Mouse (Mus musculus) brain, embryonic 14.5 days (tissue): Measurements from ENCODE around the gene Kalrn. TPM values are rescaled to one million over a fixed set of nuclear protein-coding genes. Genes with fewer than 3 reads are reported as not detected.

Source experiments
- DNase-seq: peaks from one replicate; pipeline ENCODE4 v3.0.0-alpha.2; 2011; ENCODE audit warnings: low read depth
- CTCF ChIP-seq: fragments of 200-500 bp; IDR thresholded peaks from 2 replicates; pipeline ENCODE4 v1.5.1; 2012; ENCODE audit warnings: inconsistent platforms, mild to moderate bottlenecking, moderate library complexity, borderline replicate concordance; ENCODE audit not compliant: insufficient read depth, insufficient read length; ENCODE audit errors: extremely low read depth
- POLR2A ChIP-seq: fragments of 200-500 bp; IDR thresholded peaks from 2 replicates; pipeline ENCODE4 v1.6.1; 2012; ENCODE audit warnings: mild to moderate bottlenecking, inconsistent platforms, borderline replicate concordance; ENCODE audit not compliant: poor library complexity, insufficient read depth, insufficient read length, severe bottlenecking; ENCODE audit errors: extremely low read depth
- polyA plus RNA-seq: library from polyadenylated mRNA; depleted of rRNA; stranded (reverse); fragments of >200 nt; gene quantifications from 2 replicates; pipeline ENCODE4 v1.2.3, GENCODE M21; 2012; rRNA removed

Gene Kalrn
- polyA plus RNA-seq: 30.4 and 52.2 TPM in 2 replicates

GRCm38 (mm10) chr16:34573151-34573802, at the start of gene Kalrn:
Gene Kalrn (minus strand): TSS chr16:34573532.
- TF ChIP-seq CTCF (peak; percentile 72), POLR2A (peak; percentile 84)

GRCm38 (mm10) chr16:34614021-34614420, 40.7 kb upstream of the Kalrn start:
- no peak for TF ChIP-seq POLR2A
- no peak for TF ChIP-seq CTCF
- no peak for DNase-seq

More at GRCm38 (mm10) chr16:34573151-34573802, at the start of gene Kalrn:
- DNase-seq: peak; percentile 96

GRCm38 (mm10) chr16:34610137-34610536, 36.8 kb upstream of the Kalrn start:
- no peak for TF ChIP-seq POLR2A
- no peak for TF ChIP-seq CTCF
- DNase-seq: no peak

GRCm38 (mm10) chr16:34605679-34606078, 32.3 kb upstream of the Kalrn start:
- TF ChIP-seq POLR2A: no peak
- peak; percentile 55; the same call in 1 of the 2 replicates for TF ChIP-seq CTCF
- DNase-seq: peak; percentile 63

- DNase-seq: no peak
- no peak for TF ChIP-seq POLR2A
- TF ChIP-seq CTCF: no peak
Measured at GRCm38 (mm10) chr16:34603854-34604253, 30.5 kb upstream of the Kalrn start.

GRCm38 (mm10) chr16:34603076-34603475, 29.7 kb upstream of the Kalrn start:
- TF ChIP-seq CTCF (no peak), POLR2A (no peak)
- peak; percentile 22 for DNase-seq

GRCm38 (mm10) chr16:34601954-34602353, 28.6 kb upstream of the Kalrn start:
- TF ChIP-seq POLR2A: no peak
- no peak for TF ChIP-seq CTCF
- DNase-seq: no peak

GRCm38 (mm10) chr16:34595294-34595693, 22.0 kb upstream of the Kalrn start:
- peak; percentile 23 for DNase-seq
- no peak for TF ChIP-seq POLR2A
- no peak for TF ChIP-seq CTCF

- TF ChIP-seq POLR2A (no peak), CTCF (no peak)
- no peak for DNase-seq
Measured at GRCm38 (mm10) chr16:34594597-34595262, 21.4 kb upstream of the Kalrn start.

GRCm38 (mm10) chr16:34592696-34593095, 19.4 kb upstream of the Kalrn start:
- TF ChIP-seq POLR2A (no peak), CTCF (no peak)
- DNase-seq: no peak

GRCm38 (mm10) chr16:34591934-34592333, 18.6 kb upstream of the Kalrn start:
- DNase-seq: no peak
- TF ChIP-seq POLR2A (no peak), CTCF (no peak)
